Mouse (Mus musculus) CH12.LX (cell line): ENCODE results near the gene Ptprg.

Experiments used
- CHD1 ChIP-seq: IDR thresholded peaks from 2 replicates; pipeline ENCODE4 v1.6.1; 2012; ENCODE audit warnings: low read depth, low read length, improper control_type of control experiment, inconsistent platforms
- CTCF ChIP-seq, 2 experiments: IDR thresholded peaks in 1 of 2; conservative IDR thresholded peaks in 1 of 2; 2 replicates each; pipeline ENCODE4 v1.5.1; 2011 to 2012; ENCODE audit warnings: low read depth in 2 of 2, low read length in 2 of 2, improper control_type of control experiment in 1 of 2, inconsistent platforms in 1 of 2, mild to moderate bottlenecking in 1 of 2, moderate library complexity in 1 of 2
- EP300 ChIP-seq: IDR thresholded peaks from 2 replicates; pipeline ENCODE4 v1.6.1; 2011; ENCODE audit warnings: low read length, improper control_type of control experiment
- MXI1 ChIP-seq: IDR thresholded peaks from 2 replicates; pipeline ENCODE4 v1.6.1; 2011; ENCODE audit warnings: mild to moderate bottlenecking, low read depth, low read length, improper control_type of control experiment
- MYC ChIP-seq: IDR thresholded peaks from 2 replicates; pipeline ENCODE4 v1.6.1; 2011; ENCODE audit warnings: low read depth, mild to moderate bottlenecking, improper control_type of control experiment, low read length
- POLR2A ChIP-seq: IDR thresholded peaks from 2 replicates; pipeline ENCODE4 v1.6.1; 2011; ENCODE audit warnings: low read depth, mild to moderate bottlenecking, improper control_type of control experiment, low read length

GRCm38 (mm10) chr14:11772736-11773135, 219.4 kb downstream of the Ptprg start:
- TF ChIP-seq EP300 (no peak), CTCF (conservative IDR thresholded peaks at IDR 0.05 in 1 of 2, IDR thresholded peaks at IDR 0.05 in 1 of 2; ENCODE audit: low read depth in 2 of 2, low read length in 2 of 2) (no peak), MYC (no peak), CHD1 (no peak), MXI1 (no peak), POLR2A (no peak)
